Mouse (Mus musculus) megakaryocyte, embryonic 14.5 days (primary cell): ENCODE results near the gene Ibsp.

Source experiments
- FLI1 ChIP-seq: IDR thresholded peaks from 2 replicates; pipeline ENCODE4 v1.6.1; 2012; ENCODE audit warnings: low read length, inconsistent platforms, mixed read lengths
- GATA1 ChIP-seq: IDR thresholded peaks from 3 replicates; pipeline ENCODE4 v1.6.1; 2012; ENCODE audit warnings: mixed read lengths, low read length, inconsistent platforms, borderline replicate concordance

DNA sequence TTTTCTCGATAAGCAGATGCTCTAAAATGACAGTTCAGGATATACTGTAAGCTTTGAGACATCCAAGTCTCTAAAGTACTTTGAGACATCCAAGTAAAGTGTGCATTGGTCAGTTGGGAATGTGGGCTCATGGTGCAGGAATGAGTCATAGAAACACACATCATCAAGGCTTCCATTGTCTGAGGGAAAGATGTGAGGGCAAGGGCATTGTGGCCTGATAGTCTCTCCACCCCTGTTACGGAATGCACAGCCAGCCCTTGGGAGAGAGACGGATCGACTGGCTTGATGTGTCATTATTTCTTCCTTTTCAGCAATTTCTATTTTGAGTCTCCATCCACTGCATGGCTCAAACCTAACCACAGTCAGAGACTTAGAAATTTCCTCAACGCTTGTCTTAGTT is 47.2 kb upstream of the Ibsp start:
- TF ChIP-seq GATA1 (no peak), FLI1 (no peak)
